In the genomic region with DNA sequence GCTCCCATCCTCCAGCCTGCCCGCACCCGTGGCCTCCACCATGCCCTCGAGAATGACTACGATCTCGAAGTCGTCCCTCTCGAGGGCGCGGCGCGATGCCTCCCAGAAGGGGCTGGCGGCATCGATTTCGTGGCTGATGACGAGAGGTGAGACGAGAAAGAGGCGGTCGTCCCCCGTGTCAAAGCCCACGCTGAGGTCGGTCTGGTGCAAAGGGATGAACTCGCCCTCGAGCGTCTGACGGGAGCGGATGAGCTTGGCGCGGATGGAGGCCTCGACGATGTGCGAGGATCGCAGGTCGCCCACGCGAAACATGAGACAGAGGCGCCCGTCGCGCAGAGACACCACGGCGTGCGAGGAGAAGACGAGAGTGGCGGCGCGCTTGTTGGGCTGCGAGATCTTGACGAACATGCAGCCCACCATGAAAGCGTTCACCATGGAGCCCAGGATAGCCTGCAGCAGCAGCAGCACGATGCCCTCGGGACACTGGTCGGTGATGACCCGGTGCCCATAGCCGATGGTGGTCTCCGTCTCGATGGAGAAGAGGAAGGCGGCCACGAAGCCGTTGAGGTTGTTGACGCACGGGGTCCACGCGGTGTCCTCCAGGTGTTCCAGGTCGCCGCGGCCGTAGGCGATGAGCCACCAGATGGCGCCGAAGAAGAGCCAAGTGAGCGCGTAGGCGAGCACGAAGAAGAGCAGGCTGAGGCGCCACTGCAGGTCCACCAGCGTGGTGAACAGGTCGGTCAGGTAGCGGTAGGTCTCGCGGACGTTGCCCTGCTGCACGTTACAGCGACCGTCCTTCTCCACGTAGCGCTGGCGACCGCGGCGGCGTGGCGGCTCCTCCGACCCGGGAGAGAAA, we compare ENCODE assay signal across 8 mouse cellular contexts. TPM values are rescaled to one million over a fixed set of nuclear protein-coding genes. Genes with fewer than 3 reads are reported as not detected.
A peak's percentile ranks its signal among the peaks of the same experiment; 100 is the strongest.
DNase-seq lines count a peak whose midpoint lies in the region; ATAC-seq and TF ChIP-seq lines count a peak whose summit lies in the region.

No protein-coding gene starts in this region.

- peak overlapping the region; percentile 52 for H3K4me3 ChIP-seq in heart, embryonic 13.5 days
- peak overlapping the region; percentile 50 for H3K4me3 ChIP-seq in kidney, embryonic 15.5 days (replicated peaks)
- H3K4me3 ChIP-seq in lung, embryonic 14.5 days (ENCODE audit: low read depth, low read length), result peak overlapping the region; percentile 37
- peak overlapping the region; percentile 52 for H3K4me3 ChIP-seq in neural tube, embryonic 15.5 days (replicated peaks)

- H3K27ac ChIP-seq in heart, embryonic 13.5 days (replicated peaks), result no peak overlapping the region
- H3K27ac ChIP-seq in kidney, embryonic 15.5 days, result no peak overlapping the region
- no peak overlapping the region for H3K27ac ChIP-seq in lung, embryonic 14.5 days (ENCODE audit: low read depth)
- no peak overlapping the region; the same call in 1 of the 2 replicates for H3K27ac ChIP-seq in neural tube, embryonic 15.5 days (replicated peaks)

- H3K9me3 ChIP-seq in heart, embryonic 13.5 days, result peaks cover 5% of the 10 kb centered on the region; the same call in 1 of the 2 replicates
- no peaks in the 10 kb centered on the region for H3K9me3 ChIP-seq in kidney, embryonic 15.5 days (replicated peaks)
- H3K9me3 ChIP-seq in lung, embryonic 14.5 days (ENCODE audit: low read depth, low read length), result no peaks in the 10 kb centered on the region; the same call in 1 of the 2 replicates
- no peaks in the 10 kb centered on the region for H3K9me3 ChIP-seq in neural tube, embryonic 15.5 days (replicated peaks)

- H3K36me3 ChIP-seq in heart, embryonic 13.5 days, result no peaks in the 10 kb centered on the region
- H3K36me3 ChIP-seq in kidney, embryonic 15.5 days, result peaks cover 7% of the 10 kb centered on the region; the same call in 1 of the 2 replicates
- no peaks in the 10 kb centered on the region for H3K36me3 ChIP-seq in lung, embryonic 14.5 days (ENCODE audit: insufficient read depth)
- H3K36me3 ChIP-seq in neural tube, embryonic 15.5 days, result peaks cover 1% of the 10 kb centered on the region; the same call in 1 of the 2 replicates

- peak overlapping the region; percentile 81 for H3K4me2 ChIP-seq in heart, embryonic 13.5 days
- peak overlapping the region; percentile 90 for H3K4me2 ChIP-seq in kidney, embryonic 15.5 days
- H3K4me2 ChIP-seq in lung, embryonic 14.5 days, result peak overlapping the region; percentile 76
- H3K4me2 ChIP-seq in neural tube, embryonic 15.5 days, result peak overlapping the region; percentile 92

- DNase-seq in ovary, postnatal 14 days (ENCODE audit: low spot score), result peak; percentile 42
- DNase-seq in ovary, postnatal 10 days (ENCODE audit: low spot score), result no peak
- peak; percentile 53 to 78 for DNase-seq in cerebellum, postnatal 4 days (ENCODE audit: low spot score in 2 of 2)
- peak; percentile 78 for DNase-seq in lung, embryonic 14.5 days
- peak; percentile 51 to 73 for DNase-seq in thymus, postnatal 10 days (ENCODE audit: low spot score in 2 of 2)

- peaks cover 92% of the 10 kb centered on the region for H3K27me3 ChIP-seq in heart, embryonic 13.5 days (replicated peaks)
- peaks cover 61% of the 10 kb centered on the region for H3K27me3 ChIP-seq in kidney, embryonic 15.5 days
- peaks cover 54% of the 10 kb centered on the region for H3K27me3 ChIP-seq in lung, embryonic 14.5 days (ENCODE audit: insufficient read depth, low read length)
- peaks cover 5% of the 10 kb centered on the region; the same call in 1 of the 2 replicates for H3K27me3 ChIP-seq in neural tube, embryonic 15.5 days (replicated peaks)

- H3K9ac ChIP-seq in heart, embryonic 13.5 days, result peak overlapping the region; percentile 66
- peak overlapping the region; percentile 32; the same call in 1 of the 2 replicates for H3K9ac ChIP-seq in kidney, embryonic 15.5 days
- H3K9ac ChIP-seq in lung, embryonic 14.5 days, result peak overlapping the region; percentile 30; the same call in 1 of the 2 replicates
- H3K9ac ChIP-seq in neural tube, embryonic 15.5 days (replicated peaks), result peak overlapping the region; percentile 38

- ATAC-seq in heart, embryonic 13.5 days (ENCODE audit: extremely low read depth, insufficient number of reproducible peaks, low FRiP score, low TSS enrichment), result no peak
- peak; percentile 63 for ATAC-seq in kidney, embryonic 15.5 days (replicated peaks; ENCODE audit: low FRiP score)
- ATAC-seq in lung, embryonic 14.5 days (ENCODE audit: insufficient read depth), result peak; percentile 53; the same call in 1 of the 2 replicates
- peak; percentile 78 for ATAC-seq in neural tube, embryonic 15.5 days (ENCODE audit: low FRiP score)

- peak; percentile 80 for TF ChIP-seq CTCF in lung, embryonic 14.5 days (IDR thresholded peaks at IDR 0.05; ENCODE audit: low read depth)

- WGBS in heart, embryonic 13.5 days, result 18% methylated on average over 94 of the region's 94 CpGs
- WGBS in kidney, embryonic 15.5 days, result 19% methylated on average over 94 of the region's 94 CpGs
- 16% methylated on average over 94 of the region's 94 CpGs for WGBS in lung, embryonic 14.5 days
- 20% methylated on average over 94 of the region's 94 CpGs for WGBS in neural tube, embryonic 15.5 days

- peaks cover 10% of the 10 kb centered on the region; the same call in 1 of the 2 replicates for H3K4me1 ChIP-seq in heart, embryonic 13.5 days
- H3K4me1 ChIP-seq in kidney, embryonic 15.5 days, result peaks cover 13% of the 10 kb centered on the region
- H3K4me1 ChIP-seq in lung, embryonic 14.5 days (ENCODE audit: insufficient read depth), result no peaks in the 10 kb centered on the region
- H3K4me1 ChIP-seq in neural tube, embryonic 15.5 days, result peaks cover 25% of the 10 kb centered on the region

RNA-seq across cellular contexts. Expression of gene Kcnj9, which starts 3.2 kb away (rescaled TPM):
- polyA plus RNA-seq in heart, embryonic 13.5 days (2015; fragmentation: Nextera tagmentation; extraction: Ambion mirVana), result not detected in 2 replicates
- not detected in 2 replicates for polyA plus RNA-seq in kidney, embryonic 15.5 days (2015; fragmentation: Nextera tagmentation; extraction: Ambion mirVana)
- polyA plus RNA-seq in lung, embryonic 14.5 days (2014; fragmentation: Nextera tagmentation; extraction: Ambion mirVana), result 0.04 TPM in 1 of 2 replicates, not detected in the other
- 2.5 and 3.2 TPM in 2 replicates for polyA plus RNA-seq in neural tube, embryonic 15.5 days (2015; fragmentation: Nextera tagmentation; extraction: Ambion mirVana)

RNA-seq across cellular contexts. Expression of gene Kcnj10, which starts 15.1 kb away (rescaled TPM):
- 0.04 TPM in 1 of 2 replicates, not detected in the other for polyA plus RNA-seq in heart, embryonic 13.5 days (2015; fragmentation: Nextera tagmentation; extraction: Ambion mirVana)
- 0.83 and 1.0 TPM in 2 replicates for polyA plus RNA-seq in kidney, embryonic 15.5 days (2015; fragmentation: Nextera tagmentation; extraction: Ambion mirVana)
- 0.18 and 0.24 TPM in 2 replicates for polyA plus RNA-seq in lung, embryonic 14.5 days (2014; fragmentation: Nextera tagmentation; extraction: Ambion mirVana)
- polyA plus RNA-seq in neural tube, embryonic 15.5 days (2015; fragmentation: Nextera tagmentation; extraction: Ambion mirVana), result 2.3 and 2.5 TPM in 2 replicates

RNA-seq across cellular contexts. Expression of gene Atp1a2, which starts 28.0 kb away (rescaled TPM):
- 17.0 and 20.8 TPM in 2 replicates for polyA plus RNA-seq in heart, embryonic 13.5 days (2015; fragmentation: Nextera tagmentation; extraction: Ambion mirVana)
- polyA plus RNA-seq in kidney, embryonic 15.5 days (2015; fragmentation: Nextera tagmentation; extraction: Ambion mirVana), result 2.2 and 2.9 TPM in 2 replicates
- polyA plus RNA-seq in lung, embryonic 14.5 days (2014; fragmentation: Nextera tagmentation; extraction: Ambion mirVana), result 1.3 and 1.4 TPM in 2 replicates
- 57.9 and 63.1 TPM in 2 replicates for polyA plus RNA-seq in neural tube, embryonic 15.5 days (2015; fragmentation: Nextera tagmentation; extraction: Ambion mirVana)

RNA-seq across cellular contexts. Expression of gene Pigm, which starts 50.4 kb away (rescaled TPM):
- 4.4 and 4.7 TPM in 2 replicates for polyA plus RNA-seq in heart, embryonic 13.5 days (2015; fragmentation: Nextera tagmentation; extraction: Ambion mirVana)
- 7.6 and 7.9 TPM in 2 replicates for polyA plus RNA-seq in kidney, embryonic 15.5 days (2015; fragmentation: Nextera tagmentation; extraction: Ambion mirVana)
- polyA plus RNA-seq in lung, embryonic 14.5 days (2014; fragmentation: Nextera tagmentation; extraction: Ambion mirVana), result 9.0 and 9.9 TPM in 2 replicates
- polyA plus RNA-seq in neural tube, embryonic 15.5 days (2015; fragmentation: Nextera tagmentation; extraction: Ambion mirVana), result 3.7 and 3.8 TPM in 2 replicates
